Mouse (Mus musculus) liver, adult (tissue): ENCODE measurements around the gene Serpinc1.

ENCODE experiments used
- GATA4 ChIP-seq: IDR thresholded peaks from 2 replicates; pipeline ENCODE4 v1.6.1; 2014; ENCODE audit warnings: mild to moderate bottlenecking, low read length; ENCODE audit not compliant: insufficient replicate concordance

Gene Serpinc1

DNA sequence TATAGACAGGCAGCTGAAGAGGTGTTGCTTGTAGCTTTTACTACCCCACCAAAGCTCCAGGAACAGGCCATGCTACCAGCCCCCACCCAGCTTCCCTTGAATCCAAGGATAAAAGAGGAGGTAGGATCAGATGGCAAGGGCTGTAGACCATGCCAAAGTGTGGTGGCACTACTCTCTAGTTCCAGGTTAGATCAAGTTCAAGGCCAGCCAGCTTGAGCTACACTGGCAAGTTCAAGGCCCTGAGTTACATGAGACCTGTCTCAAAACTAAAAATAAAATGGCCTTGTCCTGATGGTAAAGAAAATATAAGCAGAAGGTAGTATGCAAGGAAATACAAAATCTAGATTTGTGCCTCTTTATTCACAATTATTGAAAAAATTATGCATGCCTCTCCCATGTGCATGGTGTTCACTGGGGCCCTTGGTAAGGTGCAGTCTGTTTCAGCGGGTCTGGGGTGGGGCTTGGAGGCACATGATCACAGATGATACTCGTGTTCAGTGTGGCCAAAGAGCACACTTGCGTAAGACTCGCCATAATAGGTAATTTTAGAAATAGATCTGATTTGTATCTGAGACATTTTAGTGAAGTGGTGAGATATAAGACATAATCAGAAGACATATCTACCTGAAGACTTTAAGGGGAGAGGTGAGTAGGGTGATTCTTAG, at the start of gene Serpinc1:
Gene Serpinc1 (plus strand): TSS at position 515 of the 665 bp plus-strand sequence.
- TF ChIP-seq GATA4: no peak

DNA sequence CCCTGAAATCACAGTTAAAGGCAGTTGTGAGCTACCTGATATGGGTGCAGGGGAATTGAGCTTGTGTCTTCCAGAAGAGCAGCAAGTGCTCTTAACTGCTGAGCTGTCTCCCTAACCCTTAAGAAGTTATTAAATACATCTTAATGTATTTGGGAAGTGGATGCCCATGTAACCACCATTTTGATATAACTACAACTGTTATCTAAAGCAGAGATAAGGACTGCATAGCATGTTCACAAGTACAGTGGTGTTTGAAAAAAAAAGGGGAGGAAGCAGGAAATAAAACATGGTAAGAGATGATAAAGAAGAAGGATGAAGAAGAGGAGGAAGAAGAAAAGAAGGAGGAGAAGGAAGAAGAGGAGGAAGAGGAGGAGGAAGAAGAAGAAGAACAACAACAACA, 47.1 kb upstream of the Serpinc1 start:
- no peak for TF ChIP-seq GATA4

DNA sequence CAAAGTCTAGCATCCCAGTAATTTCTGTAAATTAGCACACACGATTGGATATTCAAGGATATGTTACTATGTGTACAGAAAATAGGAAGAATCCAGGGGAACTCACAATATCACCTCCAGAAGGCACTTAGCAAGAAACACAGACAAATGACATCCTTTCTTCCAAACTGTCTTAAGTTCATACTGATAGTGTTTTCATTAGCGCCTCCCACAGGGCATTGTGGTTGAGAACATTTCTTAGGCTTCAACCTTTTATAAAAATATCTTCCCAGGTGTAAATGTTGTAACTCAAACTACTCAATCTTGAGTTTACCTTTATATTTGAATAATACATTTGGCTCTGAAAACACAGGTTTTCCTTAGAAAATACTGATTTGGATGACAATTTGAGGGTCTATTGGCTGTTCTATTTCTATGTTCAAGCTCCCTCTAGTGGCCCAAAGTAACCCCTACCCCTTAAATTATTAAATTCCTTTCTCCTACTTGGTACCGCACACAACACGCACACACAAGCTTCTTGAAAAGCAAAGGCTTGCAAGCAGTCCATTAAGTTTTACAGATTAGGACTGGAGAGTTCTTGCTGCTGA, 44.4 kb upstream of the Serpinc1 start:
- TF ChIP-seq GATA4: no peak

DNA sequence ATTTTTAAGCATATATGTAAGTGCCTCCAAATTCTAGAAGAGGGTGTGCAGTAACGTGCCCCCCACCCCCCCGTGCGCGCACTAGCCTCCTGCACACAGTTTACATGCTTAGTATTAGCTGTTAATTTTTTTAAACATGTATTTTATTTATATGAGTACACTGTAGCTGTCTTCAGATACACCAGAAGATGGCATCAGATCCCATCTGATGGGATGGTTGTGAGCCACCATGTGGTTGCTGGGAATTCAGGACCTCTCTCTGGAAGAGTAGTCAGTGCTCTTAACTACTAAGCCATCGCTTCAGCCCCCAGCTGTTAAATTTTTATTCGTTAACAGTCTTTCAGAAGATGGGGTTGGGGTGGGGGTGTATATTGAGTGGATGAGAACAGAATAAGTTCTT, 42.8 kb upstream of the Serpinc1 start:
- TF ChIP-seq GATA4: no peak

DNA sequence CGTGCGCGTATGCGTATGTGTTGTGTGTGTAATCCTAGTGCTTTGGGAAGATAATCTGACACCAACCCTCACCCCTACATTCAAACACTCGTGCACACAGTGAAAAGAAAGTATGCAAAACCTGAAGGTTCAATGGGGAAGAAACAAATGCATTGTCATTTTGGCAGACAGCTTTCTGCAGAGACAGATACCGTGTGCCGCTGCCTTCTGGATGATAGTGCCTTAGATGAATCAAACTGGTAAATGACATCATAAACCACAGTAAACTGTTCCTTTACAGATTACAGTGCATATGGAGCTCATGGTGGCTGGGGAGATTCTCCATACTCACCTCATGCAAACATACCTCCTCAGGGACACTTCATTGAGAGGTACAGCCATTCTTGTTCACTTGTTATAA, 15.2 kb upstream of the Serpinc1 start:
- TF ChIP-seq GATA4: no peak

DNA sequence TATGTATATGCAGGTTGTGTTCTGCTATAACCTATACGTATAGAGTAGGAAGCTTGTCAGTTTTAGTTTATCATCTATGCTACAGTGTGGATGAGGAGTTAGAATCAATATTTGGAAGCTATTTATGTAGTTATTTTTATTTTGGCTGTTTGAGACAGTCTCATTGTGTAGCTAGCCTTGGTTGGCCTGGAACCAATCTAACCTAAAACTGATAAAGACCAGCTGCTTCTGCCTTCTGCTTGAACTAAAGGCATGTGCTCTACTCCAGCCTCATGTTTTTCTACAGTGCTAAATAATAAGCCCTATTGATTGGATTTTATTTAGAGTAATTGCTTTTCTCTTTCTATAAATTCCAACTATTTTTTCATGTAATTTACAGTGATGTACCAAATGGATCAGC, 11.1 kb upstream of the Serpinc1 start:
- no peak for TF ChIP-seq GATA4

DNA sequence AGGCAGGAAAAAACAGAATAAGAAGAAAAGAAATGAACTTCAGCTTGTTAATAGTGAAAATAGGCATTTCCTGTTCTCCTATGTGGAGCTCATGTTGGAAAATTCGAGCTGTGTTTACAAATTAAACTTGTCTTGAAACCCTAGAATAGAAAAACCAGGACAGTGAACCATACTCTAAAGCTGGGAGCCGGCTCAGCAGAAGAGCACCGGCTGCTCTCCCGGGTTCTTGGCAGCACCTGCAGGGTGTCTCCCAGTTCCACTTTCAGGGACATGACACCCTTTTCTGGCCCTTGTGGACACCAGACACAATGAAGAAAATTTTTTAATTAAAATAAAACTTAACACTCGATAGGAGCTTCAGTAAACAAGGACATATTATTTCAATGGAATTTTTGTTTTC, 9.7 kb upstream of the Serpinc1 start:
- TF ChIP-seq GATA4: no peak

DNA sequence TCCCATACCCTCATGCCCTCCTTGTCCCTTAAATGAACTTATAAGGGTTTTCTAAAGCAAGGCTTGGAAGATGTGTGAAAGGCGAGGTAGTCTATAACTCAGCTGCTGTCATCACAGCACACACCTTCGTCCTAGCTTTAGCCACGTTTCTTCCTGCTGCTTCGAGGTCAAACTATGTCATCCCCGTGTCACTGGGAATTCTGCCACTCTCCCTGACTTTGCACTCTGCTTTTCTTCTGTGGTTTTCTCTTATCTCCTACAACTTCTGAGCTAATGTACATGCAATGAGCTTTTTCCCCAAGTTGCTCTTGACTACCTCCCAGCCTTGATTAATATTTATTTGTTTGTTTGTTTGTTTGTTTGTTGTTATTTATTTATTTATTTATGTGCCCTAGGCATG, 1.6 kb downstream of the Serpinc1 start:
- TF ChIP-seq GATA4: no peak

DNA sequence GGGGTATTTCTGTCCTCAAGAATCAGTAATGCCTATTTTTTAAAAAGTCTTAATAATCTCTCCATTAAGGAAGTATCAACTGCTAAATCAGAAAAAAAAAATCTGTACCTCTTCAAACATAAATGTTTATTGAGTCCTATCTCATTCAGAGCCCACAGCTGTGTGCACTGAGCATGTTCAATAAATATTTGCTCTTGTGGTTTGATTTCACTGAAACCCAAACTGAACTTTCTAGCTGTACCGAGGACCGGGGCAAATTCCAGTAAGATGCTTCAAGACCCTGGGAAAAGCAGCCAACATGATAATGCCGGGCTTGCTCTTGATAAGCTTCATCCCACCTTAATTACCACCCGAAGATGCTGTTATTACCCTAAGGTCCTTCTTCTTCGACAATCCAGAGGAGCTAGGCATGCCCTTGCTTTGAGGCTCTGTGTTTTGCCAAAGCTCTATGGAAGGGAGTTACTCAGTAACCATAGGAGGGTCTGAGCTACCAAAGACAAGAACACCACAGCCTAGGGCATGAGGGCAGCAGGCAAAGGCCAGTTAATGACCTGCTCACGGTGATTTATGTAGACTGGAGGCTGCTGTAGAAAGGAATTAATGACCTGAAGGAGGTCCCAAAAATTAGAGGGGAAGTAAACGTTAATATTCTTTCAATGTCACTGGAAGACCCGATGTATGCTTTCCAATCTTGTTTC, 2.3 kb downstream of the Serpinc1 start:
- no peak for TF ChIP-seq GATA4

DNA sequence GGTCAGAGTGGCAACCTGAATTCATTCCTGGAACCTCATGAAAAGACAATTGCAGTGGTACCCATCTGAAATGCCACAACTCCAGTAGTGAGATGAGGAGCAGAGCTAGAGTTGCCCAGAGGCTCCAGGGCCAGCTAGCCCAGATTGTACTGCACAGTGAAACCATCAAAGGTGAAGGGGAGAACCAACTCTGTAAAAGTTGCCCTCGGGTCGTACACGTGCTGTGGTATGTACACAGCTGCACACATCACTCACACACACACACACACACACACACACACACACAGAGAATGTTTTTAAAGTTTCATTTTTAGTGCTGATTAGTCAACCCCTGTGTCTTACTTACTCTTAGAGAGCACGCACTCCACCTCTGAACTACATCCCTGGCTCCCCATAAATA, 3.0 kb downstream of the Serpinc1 start:
- no peak for TF ChIP-seq GATA4

DNA sequence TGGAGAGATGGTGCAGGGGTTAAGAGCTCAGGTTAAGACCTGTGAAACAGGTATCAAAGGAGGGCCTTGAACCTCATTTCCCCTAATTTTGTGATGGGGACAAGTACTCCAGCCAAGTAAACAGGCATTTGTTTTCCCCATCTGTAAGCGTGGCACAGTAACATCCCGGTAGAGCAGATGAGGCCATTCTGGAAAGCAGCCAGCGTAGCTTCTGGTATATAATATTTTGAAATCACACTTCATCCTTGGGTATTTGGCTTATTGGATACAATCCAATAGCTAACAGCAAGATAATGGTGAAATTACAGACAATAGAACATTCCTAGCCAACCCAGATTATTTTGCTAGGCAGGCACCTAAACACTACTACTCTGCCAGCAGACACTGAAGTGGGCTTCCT, 4.5 kb downstream of the Serpinc1 start:
- TF ChIP-seq GATA4: no peak

DNA sequence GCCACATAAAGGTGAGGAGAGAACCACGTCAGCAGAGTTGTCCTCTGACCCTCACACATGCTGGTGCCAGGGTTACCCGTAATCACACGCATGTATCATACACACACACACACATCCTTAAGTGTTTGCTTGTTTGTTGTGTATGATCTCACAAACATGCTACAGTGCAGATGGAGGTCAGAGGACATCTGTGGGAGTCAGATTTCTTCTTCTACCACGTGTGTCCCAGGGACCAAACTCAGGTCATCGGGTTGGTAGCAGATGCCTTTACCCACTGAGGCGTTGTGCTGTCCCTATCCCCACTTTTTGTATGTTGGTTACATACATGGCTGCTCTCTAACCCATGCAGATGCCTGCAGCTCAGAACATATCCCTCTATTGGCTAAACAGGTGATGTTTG, 7.1 kb downstream of the Serpinc1 start:
- no peak for TF ChIP-seq GATA4

DNA sequence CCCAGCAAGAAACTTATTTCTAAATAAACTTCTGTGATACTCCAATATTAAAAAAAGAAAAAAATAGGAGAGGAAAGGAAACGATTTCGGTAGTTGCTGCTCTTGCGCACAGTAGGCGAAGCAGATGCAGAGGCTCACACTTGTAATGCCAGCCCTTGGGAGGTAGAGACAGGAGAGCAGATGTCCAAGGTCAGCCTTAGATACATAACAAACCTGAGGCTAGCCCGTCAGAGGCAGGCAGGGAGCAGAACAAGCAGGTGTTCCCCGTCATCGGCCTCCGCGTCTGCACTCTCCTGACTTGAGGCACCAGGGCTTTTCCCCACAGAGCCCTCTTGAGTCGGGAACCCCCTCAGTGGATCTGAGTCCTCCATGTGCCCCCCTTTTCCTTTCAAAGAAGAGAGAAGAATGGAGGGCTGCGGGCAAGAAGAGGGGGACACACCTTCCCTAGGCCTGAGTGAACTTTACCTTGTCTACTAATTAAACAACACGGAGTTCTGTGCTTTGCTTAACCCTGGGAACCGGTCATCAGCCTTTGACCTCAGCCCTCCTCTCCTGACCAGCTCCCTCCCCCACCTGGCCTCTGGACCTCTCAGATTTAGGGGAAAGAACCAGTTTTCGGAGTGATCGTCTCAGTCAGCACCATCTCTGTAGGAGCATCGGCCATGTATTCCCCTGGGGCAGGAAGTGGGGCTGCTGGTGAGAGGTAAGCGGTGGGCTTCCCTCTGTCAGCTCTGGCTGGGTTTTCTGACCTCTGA, 8.7 kb downstream of the Serpinc1 start:
- TF ChIP-seq GATA4: no peak

DNA sequence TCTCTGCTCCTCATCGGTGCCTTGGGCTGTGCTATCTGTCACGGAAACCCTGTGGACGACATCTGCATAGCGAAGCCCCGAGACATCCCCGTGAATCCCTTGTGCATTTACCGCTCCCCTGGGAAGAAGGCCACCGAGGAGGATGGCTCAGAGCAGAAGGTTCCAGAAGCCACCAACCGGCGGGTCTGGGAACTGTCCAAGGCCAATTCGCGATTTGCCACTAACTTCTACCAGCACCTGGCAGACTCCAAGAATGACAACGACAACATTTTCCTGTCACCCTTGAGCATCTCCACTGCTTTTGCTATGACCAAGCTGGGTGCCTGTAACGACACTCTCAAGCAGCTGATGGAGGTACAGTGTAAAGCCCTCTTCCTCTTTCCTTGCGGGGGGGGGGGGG, 11.0 kb downstream of the Serpinc1 start:
- no peak for TF ChIP-seq GATA4

DNA sequence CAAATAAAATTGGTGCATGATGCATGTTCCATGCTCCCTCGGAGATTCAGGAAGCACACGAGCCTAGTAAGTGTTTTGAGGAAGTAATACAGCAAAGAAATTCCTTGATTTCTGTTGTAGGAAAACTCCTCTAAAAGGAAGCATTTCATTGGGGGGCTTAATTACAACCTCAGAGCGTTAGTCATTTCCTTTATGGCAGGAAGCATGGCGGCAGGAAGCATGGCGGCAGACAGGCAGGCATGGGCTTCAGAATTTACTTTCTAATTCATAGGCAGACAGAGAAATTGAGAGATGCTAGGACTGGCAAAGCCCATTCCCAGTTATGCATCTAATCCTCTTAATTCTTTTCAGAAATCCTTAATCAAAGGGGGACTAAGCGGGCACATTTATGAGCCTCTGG, 15.5 kb downstream of the Serpinc1 start:
- no peak for TF ChIP-seq GATA4

DNA sequence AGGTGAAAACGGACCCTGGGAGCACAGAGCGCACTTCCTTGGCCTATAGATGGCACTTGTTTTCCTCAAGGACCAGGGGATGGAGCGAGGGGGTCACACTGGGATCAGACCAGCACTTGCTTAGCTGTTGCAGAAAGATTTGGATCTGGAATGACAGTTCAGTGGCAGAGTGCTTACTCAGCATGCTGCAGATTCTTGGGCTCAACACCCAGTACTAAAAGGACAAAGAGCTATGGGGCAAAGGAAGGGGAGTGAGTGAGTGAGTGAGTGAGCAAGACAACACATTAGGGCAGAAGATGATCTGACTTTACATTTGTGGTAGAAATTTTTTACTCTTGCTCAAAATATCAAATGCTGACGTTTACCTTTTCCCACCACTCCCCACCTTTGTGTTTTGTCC, 26.6 kb downstream of the Serpinc1 start:
- TF ChIP-seq GATA4: no peak
